Mouse (Mus musculus): ENCODE results near the gene Yipf1. TPM values are rescaled to one million over a fixed set of nuclear protein-coding genes. Genes with fewer than 3 reads are reported as not detected.
"Not testable (repeated sequence)": the region's sequence is repeated elsewhere in the genome, so short reads cannot be mapped to it uniquely, and the experiment has no call there.

Yipf1 gene
- polyA plus RNA-seq, 1 experiment: 67.6 TPM

GRCm38 (mm10) chr4:107354543-107354942, 40.4 kb downstream of the Yipf1 start:
- Histone ChIP-seq H3K4me1 (ENCODE audit: control insufficient read depth, insufficient read depth, low read length) (peaks cover 3% of the 10 kb centered on the region; the same call in 1 of the 2 replicates), H3K27ac (ENCODE audit: insufficient read depth, low read depth, low read length) (no peak overlapping the region), H3K27me3 (replicated peaks; ENCODE audit: control insufficient read depth, insufficient read depth, low read length) (no peaks in the 10 kb centered on the region), H3K4me3 (ENCODE audit: insufficient read depth, low read depth, low read length) (no peak overlapping the region), H3K36me3 (ENCODE audit: control insufficient read depth, insufficient read depth, low read length) (no peaks in the 10 kb centered on the region)
- DNase-seq: peak; percentile 55
- 8% methylated on average over 4 of the region's 4 CpGs for WGBS
- TF ChIP-seq CTCF (conservative IDR thresholded peaks at IDR 0.05; ENCODE audit: insufficient read depth, insufficient read length, low read depth, low read length): no peak
- no peak for TF ChIP-seq POLR2A (IDR thresholded peaks at IDR 0.05; ENCODE audit: low read depth, low read length)

GRCm38 (mm10) chr4:107357172-107357571, 43.0 kb downstream of the Yipf1 start:
- not testable (repeated sequence) for DNase-seq; H3K4me3 ChIP-seq (ENCODE audit: insufficient read depth, low read depth, low read length); H3K27me3 ChIP-seq (replicated peaks; ENCODE audit: control insufficient read depth, insufficient read depth, low read length); H3K4me1 ChIP-seq (ENCODE audit: control insufficient read depth, insufficient read depth, low read length); H3K36me3 ChIP-seq (ENCODE audit: control insufficient read depth, insufficient read depth, low read length); H3K27ac ChIP-seq (ENCODE audit: insufficient read depth, low read depth, low read length)
- WGBS: 75% methylated on average over 8 of the region's 8 CpGs

GRCm38 (mm10) chr4:107358460-107358859, 44.3 kb downstream of the Yipf1 start:
- Histone ChIP-seq H3K27ac (ENCODE audit: insufficient read depth, low read depth, low read length) (no peak overlapping the region), H3K4me1 (ENCODE audit: control insufficient read depth, insufficient read depth, low read length) (peaks cover 6% of the 10 kb centered on the region; the same call in 1 of the 2 replicates), H3K27me3 (replicated peaks; ENCODE audit: control insufficient read depth, insufficient read depth, low read length) (no peaks in the 10 kb centered on the region), H3K36me3 (ENCODE audit: control insufficient read depth, insufficient read depth, low read length) (no peaks in the 10 kb centered on the region), H3K4me3 (ENCODE audit: insufficient read depth, low read depth, low read length) (no peak overlapping the region)
- 90% methylated on average over 3 of the region's 3 CpGs for WGBS
- no peak for DNase-seq
- TF ChIP-seq POLR2A (IDR thresholded peaks at IDR 0.05; ENCODE audit: low read depth, low read length): no peak

- peak; percentile 61 for DNase-seq
- no peak for TF ChIP-seq POLR2A (IDR thresholded peaks at IDR 0.05; ENCODE audit: low read depth, low read length)
- TF ChIP-seq CTCF (conservative IDR thresholded peaks at IDR 0.05; ENCODE audit: insufficient read depth, insufficient read length, low read depth, low read length): no peak
- Histone ChIP-seq H3K4me1 (ENCODE audit: control insufficient read depth, insufficient read depth, low read length) (0 out of 2 replicates have a peak, but pooled peaks cover 3% of the 10 kb centered on the region), H3K27ac (ENCODE audit: insufficient read depth, low read depth, low read length) (peak overlapping the region; percentile 97), H3K27me3 (replicated peaks; ENCODE audit: control insufficient read depth, insufficient read depth, low read length) (no peaks in the 10 kb centered on the region), H3K36me3 (ENCODE audit: control insufficient read depth, insufficient read depth, low read length) (no peaks in the 10 kb centered on the region), H3K4me3 (ENCODE audit: insufficient read depth, low read depth, low read length) (no peak overlapping the region)
- 59% methylated on average over 7 of the region's 7 CpGs for WGBS
Measured at GRCm38 (mm10) chr4:107360457-107361145, 46.4 kb downstream of the Yipf1 start.

GRCm38 (mm10) chr4:107362755-107363154, 48.6 kb downstream of the Yipf1 start:
- H3K36me3 ChIP-seq (ENCODE audit: control insufficient read depth, insufficient read depth, low read length): no peaks in the 10 kb centered on the region
- no peak overlapping the region for H3K4me3 ChIP-seq (ENCODE audit: insufficient read depth, low read depth, low read length)
- TF ChIP-seq CTCF (conservative IDR thresholded peaks at IDR 0.05; ENCODE audit: insufficient read depth, insufficient read length, low read depth, low read length) (no peak), POLR2A (IDR thresholded peaks at IDR 0.05; ENCODE audit: low read depth, low read length) (no peak)
- DNase-seq: no peak
- H3K27me3 ChIP-seq (replicated peaks; ENCODE audit: control insufficient read depth, insufficient read depth, low read length): no peaks in the 10 kb centered on the region
- 81% methylated on average over 4 of the region's 4 CpGs for WGBS
- 0 out of 2 replicates have a peak, but pooled peaks cover 3% of the 10 kb centered on the region for H3K4me1 ChIP-seq (ENCODE audit: control insufficient read depth, insufficient read depth, low read length)
- H3K27ac ChIP-seq (ENCODE audit: insufficient read depth, low read depth, low read length): no peak overlapping the region

- TF ChIP-seq CTCF (conservative IDR thresholded peaks at IDR 0.05; ENCODE audit: insufficient read depth, insufficient read length, low read depth, low read length) (no peak), POLR2A (IDR thresholded peaks at IDR 0.05; ENCODE audit: low read depth, low read length) (no peak)
- H3K27ac ChIP-seq (ENCODE audit: insufficient read depth, low read depth, low read length): no peak overlapping the region
- no peak for DNase-seq
- H3K4me1 ChIP-seq (ENCODE audit: control insufficient read depth, insufficient read depth, low read length): peaks cover 3% of the 10 kb centered on the region; the same call in 1 of the 2 replicates
- whole genome bisulfite sequencing: 83% methylated on average over 6 of the region's 6 CpGs
- no peaks in the 10 kb centered on the region for H3K27me3 ChIP-seq (replicated peaks; ENCODE audit: control insufficient read depth, insufficient read depth, low read length)
- H3K36me3 ChIP-seq (ENCODE audit: control insufficient read depth, insufficient read depth, low read length): no peaks in the 10 kb centered on the region
- H3K4me3 ChIP-seq (ENCODE audit: insufficient read depth, low read depth, low read length): no peak overlapping the region
Measured at GRCm38 (mm10) chr4:107363573-107363972, 49.4 kb downstream of the Yipf1 start.

- Histone ChIP-seq H3K27ac (ENCODE audit: insufficient read depth, low read depth, low read length) (no peak overlapping the region), H3K4me1 (ENCODE audit: control insufficient read depth, insufficient read depth, low read length) (peaks cover 3% of the 10 kb centered on the region; the same call in 1 of the 2 replicates), H3K4me3 (ENCODE audit: insufficient read depth, low read depth, low read length) (no peak overlapping the region), H3K36me3 (ENCODE audit: control insufficient read depth, insufficient read depth, low read length) (no peaks in the 10 kb centered on the region), H3K27me3 (replicated peaks; ENCODE audit: control insufficient read depth, insufficient read depth, low read length) (no peaks in the 10 kb centered on the region)
- TF ChIP-seq CTCF (conservative IDR thresholded peaks at IDR 0.05; ENCODE audit: insufficient read depth, insufficient read length, low read depth, low read length): no peak
- no peak for TF ChIP-seq POLR2A (IDR thresholded peaks at IDR 0.05; ENCODE audit: low read depth, low read length)
- no peak for DNase-seq
- WGBS: 83% methylated on average over 5 of the region's 5 CpGs
Measured at GRCm38 (mm10) chr4:107364190-107364639, 50.1 kb downstream of the Yipf1 start.

GRCm38 (mm10) chr4:107366408-107366807, 52.2 kb downstream of the Yipf1 start:
- not testable (repeated sequence) for H3K27me3 ChIP-seq (replicated peaks; ENCODE audit: control insufficient read depth, insufficient read depth, low read length); H3K4me3 ChIP-seq (ENCODE audit: insufficient read depth, low read depth, low read length); H3K27ac ChIP-seq (ENCODE audit: insufficient read depth, low read depth, low read length); H3K36me3 ChIP-seq (ENCODE audit: control insufficient read depth, insufficient read depth, low read length); H3K4me1 ChIP-seq (ENCODE audit: control insufficient read depth, insufficient read depth, low read length); DNase-seq

All from kidney, adult 2 months (tissue).